Mouse (Mus musculus): Measurements from ENCODE around the gene Sfxn2.

DNA sequence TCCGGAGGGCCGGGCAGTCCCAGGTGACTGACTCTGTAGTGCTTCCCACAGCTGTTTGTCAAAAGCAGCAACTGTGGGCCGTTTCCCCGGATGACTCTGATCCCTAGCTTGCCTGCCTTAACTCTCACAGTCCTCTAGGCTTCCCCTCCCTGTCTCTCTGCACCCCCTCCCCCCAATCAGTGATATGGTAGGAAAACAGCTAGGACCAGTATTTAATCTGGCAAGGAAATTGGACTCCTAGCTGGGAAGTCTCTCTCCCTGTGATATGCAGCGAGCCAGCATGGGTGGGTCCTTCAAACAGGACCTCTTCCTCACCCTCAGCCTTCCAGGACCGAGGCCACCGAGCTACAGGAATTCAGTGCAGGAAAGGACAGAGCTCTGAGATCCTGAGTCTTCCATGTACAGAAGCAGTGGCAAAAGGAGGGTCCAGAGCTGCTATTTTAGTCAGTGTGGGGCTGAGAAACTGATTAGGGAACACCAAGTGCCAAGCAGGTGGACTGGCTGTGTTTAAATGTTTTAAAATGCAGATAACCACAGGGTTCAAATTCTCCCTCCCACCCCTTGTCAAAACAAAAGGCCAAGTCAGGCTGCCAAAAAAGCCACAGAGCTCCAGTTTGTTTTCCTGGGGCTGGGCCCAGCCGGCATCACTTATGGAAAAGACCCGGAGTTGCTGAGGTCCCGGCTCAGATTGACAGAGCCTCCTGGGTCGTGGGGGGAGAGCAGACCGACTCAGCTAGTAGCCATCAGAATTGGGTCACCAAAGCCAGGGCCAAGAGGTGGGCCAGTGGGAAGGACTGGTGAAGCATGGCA lies 71.8 kb downstream of the Sfxn2 start:
- no peak for TF ChIP-seq EP300 (optimal IDR thresholded peaks at IDR 0.05)
- TF ChIP-seq CTCF (IDR thresholded peaks at IDR 0.05; ENCODE audit: low read depth), result peak; percentile 29

All from stomach, postnatal 0 days (tissue).